Mouse (Mus musculus) lung, adult 2 months (tissue): ENCODE data around the gene Cyp3a13.
"Not testable (repeated sequence)": the region's sequence is repeated elsewhere in the genome, so short reads cannot be mapped to it uniquely, and the experiment has no call there.

Experiments
- CTCF ChIP-seq: fragments of 200-500 bp; IDR thresholded peaks from 2 replicates; pipeline ENCODE4 v1.5.1; 2011; ENCODE audit warnings: mild to moderate bottlenecking, low read length, control low read depth; ENCODE audit not compliant: insufficient read depth
- POLR2A ChIP-seq: fragments of 200-500 bp; IDR thresholded peaks from 2 replicates; pipeline ENCODE4 v1.6.1; 2011; ENCODE audit warnings: low read depth, mild to moderate bottlenecking, control low read depth, low read length, borderline replicate concordance; ENCODE audit errors: extremely low read depth

DNA sequence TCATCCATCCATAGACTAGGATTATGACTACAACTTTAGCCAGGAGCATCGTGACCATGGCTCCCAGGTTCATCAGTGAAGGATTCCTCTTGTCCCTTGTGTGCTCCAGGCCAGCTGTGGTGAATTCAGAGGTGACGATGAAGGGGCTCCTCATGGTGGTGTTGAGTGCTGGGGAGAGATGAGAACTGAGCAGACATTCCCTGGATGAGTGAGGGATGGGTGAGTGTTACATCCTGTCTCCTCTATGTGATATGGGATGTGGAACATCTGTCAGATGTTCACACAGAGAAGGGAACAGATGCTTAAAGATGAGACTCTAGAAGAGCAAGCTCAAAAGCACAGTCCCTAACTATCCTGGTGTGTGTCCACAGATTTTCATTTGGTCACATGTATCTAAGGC lies 52.8 kb downstream of the Cyp3a13 start:
- TF ChIP-seq POLR2A, CTCF: not testable (repeated sequence)
